Mouse (Mus musculus): Measurements from ENCODE around the gene Apopt1. TPM values are rescaled to one million over a fixed set of nuclear protein-coding genes. Genes with fewer than 3 reads are reported as not detected.

Gene Apopt1
- polyA plus RNA-seq, 1 experiment from 2014 or later = 63.4 TPM

- Histone ChIP-seq H3K4me3 (ENCODE audit: low read length) (no peak overlapping the region), H3K36me3 (ENCODE audit: control insufficient read depth, insufficient read depth, low read length) (peaks cover 85% of the 10 kb centered on the region), H3K4me2 (replicated peaks; ENCODE audit: low read depth, low read length) (no peak overlapping the region), H3K27me3 (ENCODE audit: control insufficient read depth, insufficient read depth, low read length) (no peaks in the 10 kb centered on the region), H3K27ac (ENCODE audit: low read depth, low read length) (no peak overlapping the region), H3K9me3 (ENCODE audit: control insufficient read depth, low read length) (no peaks in the 10 kb centered on the region), H3K4me1 (ENCODE audit: control insufficient read depth, insufficient read depth, low read length) (no peaks in the 10 kb centered on the region), H3K9ac (ENCODE audit: low read depth, low read length) (no peak overlapping the region)
- WGBS = 90% methylated on average over 28 of the region's 28 CpGs
- no peak for ATAC-seq (ENCODE audit: low FRiP score, low TSS enrichment)
Measured at GRCm38 (mm10) chr12:111795180-111795895, 82.3 kb downstream of the Apopt1 start.

DNA sequence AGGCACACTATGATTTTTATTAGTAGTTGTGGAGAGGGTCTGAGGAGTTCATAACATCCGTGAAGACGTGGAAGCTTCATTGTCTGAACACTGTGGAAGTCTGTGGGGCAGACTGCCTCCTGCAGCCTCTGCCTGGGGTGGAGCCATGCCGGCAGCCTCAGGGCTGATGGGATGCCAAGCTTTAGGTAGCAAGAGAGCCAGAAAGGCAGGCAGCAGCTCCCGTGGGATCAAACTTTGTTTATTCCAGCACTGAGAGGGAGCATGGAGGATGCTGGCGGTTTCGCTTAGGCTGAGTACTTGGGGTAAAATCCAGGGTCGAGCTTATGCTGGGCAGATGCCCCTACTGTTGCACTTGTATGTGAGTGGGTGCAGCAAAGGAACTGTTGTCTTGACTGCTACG, 84.2 kb downstream of the Apopt1 start:
- Histone ChIP-seq H3K4me2 (replicated peaks; ENCODE audit: low read depth, low read length) (no peak overlapping the region), H3K4me3 (ENCODE audit: low read length) (no peak overlapping the region), H3K9ac (ENCODE audit: low read depth, low read length) (no peak overlapping the region), H3K27me3 (ENCODE audit: control insufficient read depth, insufficient read depth, low read length) (no peaks in the 10 kb centered on the region), H3K36me3 (ENCODE audit: control insufficient read depth, insufficient read depth, low read length) (peaks cover 81% of the 10 kb centered on the region), H3K4me1 (ENCODE audit: control insufficient read depth, insufficient read depth, low read length) (no peaks in the 10 kb centered on the region), H3K9me3 (ENCODE audit: control insufficient read depth, low read length) (no peaks in the 10 kb centered on the region), H3K27ac (ENCODE audit: low read depth, low read length) (no peak overlapping the region)
- WGBS = 89% methylated on average over 8 of the region's 8 CpGs
- ATAC-seq (ENCODE audit: low FRiP score, low TSS enrichment) = no peak

GRCm38 (mm10) chr12:111798493-111798892, 85.4 kb downstream of the Apopt1 start:
- 94% methylated on average over 13 of the region's 13 CpGs for WGBS
- peaks cover 82% of the 10 kb centered on the region for H3K36me3 ChIP-seq (ENCODE audit: control insufficient read depth, insufficient read depth, low read length)
- H3K9ac ChIP-seq (ENCODE audit: low read depth, low read length) = no peak overlapping the region
- H3K4me2 ChIP-seq (replicated peaks; ENCODE audit: low read depth, low read length) = no peak overlapping the region
- H3K4me1 ChIP-seq (ENCODE audit: control insufficient read depth, insufficient read depth, low read length) = no peaks in the 10 kb centered on the region
- H3K9me3 ChIP-seq (ENCODE audit: control insufficient read depth, low read length) = no peaks in the 10 kb centered on the region
- no peak overlapping the region for H3K4me3 ChIP-seq (ENCODE audit: low read length)
- no peaks in the 10 kb centered on the region for H3K27me3 ChIP-seq (ENCODE audit: control insufficient read depth, insufficient read depth, low read length)
- no peak overlapping the region for H3K27ac ChIP-seq (ENCODE audit: low read depth, low read length)
- ATAC-seq (ENCODE audit: low FRiP score, low TSS enrichment) = no peak

- H3K36me3 ChIP-seq (ENCODE audit: control insufficient read depth, insufficient read depth, low read length) = peaks cover 80% of the 10 kb centered on the region
- WGBS = 72% methylated on average over 10 of the region's 10 CpGs
- no peak for ATAC-seq (ENCODE audit: low FRiP score, low TSS enrichment)
- no peak overlapping the region for H3K27ac ChIP-seq (ENCODE audit: low read depth, low read length)
- no peak overlapping the region for H3K4me2 ChIP-seq (replicated peaks; ENCODE audit: low read depth, low read length)
- no peak overlapping the region for H3K4me3 ChIP-seq (ENCODE audit: low read length)
- H3K9ac ChIP-seq (ENCODE audit: low read depth, low read length) = no peak overlapping the region
- H3K27me3 ChIP-seq (ENCODE audit: control insufficient read depth, insufficient read depth, low read length) = no peaks in the 10 kb centered on the region
- no peaks in the 10 kb centered on the region for H3K9me3 ChIP-seq (ENCODE audit: control insufficient read depth, low read length)
- H3K4me1 ChIP-seq (ENCODE audit: control insufficient read depth, insufficient read depth, low read length) = no peaks in the 10 kb centered on the region
Measured at GRCm38 (mm10) chr12:111800459-111801183, 87.6 kb downstream of the Apopt1 start.

DNA sequence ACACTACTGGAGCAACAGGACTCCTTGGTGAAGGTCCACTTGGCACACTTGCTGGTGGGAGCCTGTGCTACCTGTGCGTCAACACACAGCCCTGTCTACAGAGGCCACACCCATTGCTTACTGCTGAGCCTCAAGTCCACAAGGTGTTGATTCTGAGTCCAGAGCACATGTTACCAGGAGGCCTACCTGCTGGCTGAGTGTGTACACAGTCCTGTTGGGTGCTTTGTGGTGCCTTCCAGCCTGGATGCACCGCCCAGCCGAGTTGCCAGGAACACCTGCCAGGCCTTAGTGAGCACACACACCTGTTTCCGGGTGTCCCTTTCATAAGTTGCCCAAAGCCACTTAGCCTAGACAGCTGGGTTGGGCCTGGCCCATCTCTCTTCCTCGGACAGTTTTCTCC, 90.5 kb downstream of the Apopt1 start:
- Histone ChIP-seq H3K4me1 (ENCODE audit: control insufficient read depth, insufficient read depth, low read length) (no peaks in the 10 kb centered on the region), H3K4me3 (ENCODE audit: low read length) (no peak overlapping the region), H3K27me3 (ENCODE audit: control insufficient read depth, insufficient read depth, low read length) (no peaks in the 10 kb centered on the region), H3K9ac (ENCODE audit: low read depth, low read length) (no peak overlapping the region), H3K36me3 (ENCODE audit: control insufficient read depth, insufficient read depth, low read length) (peaks cover 86% of the 10 kb centered on the region), H3K27ac (ENCODE audit: low read depth, low read length) (no peak overlapping the region), H3K9me3 (ENCODE audit: control insufficient read depth, low read length) (no peaks in the 10 kb centered on the region), H3K4me2 (replicated peaks; ENCODE audit: low read depth, low read length) (no peak overlapping the region)
- ATAC-seq (ENCODE audit: low FRiP score, low TSS enrichment) = no peak
- WGBS = 93% methylated on average over 5 of the region's 5 CpGs

Other genes with a start within 250 kb of the Apopt1 start
- 123 and 137 TPM in 2 replicates for gene Gm266, start 227.4 kb upstream of the Apopt1 start, polyA plus RNA-seq (2014; fragmentation: Nextera tagmentation; extraction: Ambion mirVana)
- gene Eif5, start 175.2 kb upstream of the Apopt1 start, polyA plus RNA-seq (2014; fragmentation: Nextera tagmentation; extraction: Ambion mirVana) = 605 and 611 TPM in 2 replicates
- 61.5 and 73.6 TPM in 2 replicates for gene Mark3, start 138.7 kb upstream of the Apopt1 start, polyA plus RNA-seq (2014; fragmentation: Nextera tagmentation; extraction: Ambion mirVana)
- 81.5 and 88.5 TPM in 2 replicates for gene Ckb, start 40.9 kb upstream of the Apopt1 start, polyA plus RNA-seq (2014; fragmentation: Nextera tagmentation; extraction: Ambion mirVana)
- gene Trmt61a, start 35.2 kb upstream of the Apopt1 start, polyA plus RNA-seq (2014; fragmentation: Nextera tagmentation; extraction: Ambion mirVana) = 6.7 and 11.9 TPM in 2 replicates
- gene Bag5, start within 50 bp of the Apopt1 start, polyA plus RNA-seq (2014; fragmentation: Nextera tagmentation; extraction: Ambion mirVana) = 45.2 and 49.7 TPM in 2 replicates
- gene Klc1, start 45.6 kb downstream of the Apopt1 start, polyA plus RNA-seq (2014; fragmentation: Nextera tagmentation; extraction: Ambion mirVana) = 76.4 and 91.6 TPM in 2 replicates
- 11.2 and 20.3 TPM in 2 replicates for gene Xrcc3, start 100.6 kb downstream of the Apopt1 start, polyA plus RNA-seq (2014; fragmentation: Nextera tagmentation; extraction: Ambion mirVana)
- gene Zfyve21, start 100.9 kb downstream of the Apopt1 start, polyA plus RNA-seq (2014; fragmentation: Nextera tagmentation; extraction: Ambion mirVana) = 110 and 113 TPM in 2 replicates
- gene Ppp1r13b, start 194.8 kb downstream of the Apopt1 start, polyA plus RNA-seq (2014; fragmentation: Nextera tagmentation; extraction: Ambion mirVana) = 13.6 and 20.6 TPM in 2 replicates

Data from kidney, embryonic 14.5 days (tissue).